Mouse (Mus musculus): ENCODE measurements around the gene Abcd3. TPM values are rescaled to one million over a fixed set of nuclear protein-coding genes. Genes with fewer than 3 reads are reported as not detected.
"Not testable (repeated sequence)": the region's sequence is repeated elsewhere in the genome, so short reads cannot be mapped to it uniquely, and the experiment has no call there.

Gene Abcd3
- polyA plus RNA-seq, 1 experiment from 2014 or later: 60.4 TPM

DNA sequence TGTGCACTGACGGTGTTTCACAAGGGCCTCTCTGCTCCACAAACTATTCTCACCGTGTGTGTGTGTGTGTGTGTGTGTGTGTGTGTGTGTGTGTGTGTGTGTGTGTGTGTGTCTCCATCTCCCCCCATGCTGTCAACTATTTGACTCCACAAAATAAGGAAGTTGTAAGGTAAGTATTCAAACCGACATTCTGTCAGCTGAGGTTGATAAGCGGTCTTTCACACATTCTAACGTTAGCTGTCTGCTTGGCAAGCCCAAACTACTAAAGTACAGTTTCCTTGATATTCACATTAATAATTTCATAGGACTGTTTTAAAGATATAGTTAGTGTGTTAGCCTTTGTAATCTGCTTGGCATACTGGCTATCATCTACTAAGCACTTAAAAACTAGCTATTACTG is 48.3 kb downstream of the Abcd3 start:
- no peaks in the 10 kb centered on the region for H3K4me1 ChIP-seq
- WGBS: 94% methylated on average over 5 of the region's 5 CpGs
- H3K36me3 ChIP-seq: peaks cover 75% of the 10 kb centered on the region
- no peaks in the 10 kb centered on the region for H3K9me3 ChIP-seq
- no peak overlapping the region for H3K27ac ChIP-seq
- no peak overlapping the region for H3K4me3 ChIP-seq
- ATAC-seq (ENCODE audit: insufficient number of reproducible peaks, insufficient read depth, low FRiP score, low TSS enrichment, low read depth): no peak
- H3K9ac ChIP-seq: no peak overlapping the region
- H3K4me2 ChIP-seq: no peak overlapping the region
- no peaks in the 10 kb centered on the region for H3K27me3 ChIP-seq

DNA sequence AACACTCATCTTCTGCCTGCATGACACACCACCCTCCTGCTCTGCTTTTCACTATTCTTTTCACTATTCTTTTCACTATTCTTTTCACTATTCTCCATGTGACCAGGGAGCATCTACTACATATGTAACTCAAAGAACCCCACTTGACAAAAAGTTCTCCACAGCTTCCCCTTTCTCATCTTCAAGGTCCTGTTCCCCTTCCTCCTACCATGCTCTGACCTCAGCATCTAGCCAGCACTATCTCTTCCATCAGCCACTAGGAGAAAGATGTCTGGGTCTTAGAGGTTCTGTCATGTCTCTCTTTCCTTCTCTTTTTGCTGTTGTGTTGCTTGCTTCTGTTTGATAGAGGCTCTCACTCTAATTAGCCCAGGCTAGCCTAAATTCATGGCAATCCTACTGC is 49.1 kb downstream of the Abcd3 start:
- no peak for ATAC-seq (ENCODE audit: insufficient number of reproducible peaks, insufficient read depth, low FRiP score, low TSS enrichment, low read depth)
- H3K4me2 ChIP-seq: no peak overlapping the region
- no peaks in the 10 kb centered on the region for H3K4me1 ChIP-seq
- H3K4me3 ChIP-seq: no peak overlapping the region
- H3K27me3 ChIP-seq: no peaks in the 10 kb centered on the region
- no peaks in the 10 kb centered on the region for H3K9me3 ChIP-seq
- no peak overlapping the region for H3K27ac ChIP-seq
- peaks cover 69% of the 10 kb centered on the region for H3K36me3 ChIP-seq
- H3K9ac ChIP-seq: no peak overlapping the region

DNA sequence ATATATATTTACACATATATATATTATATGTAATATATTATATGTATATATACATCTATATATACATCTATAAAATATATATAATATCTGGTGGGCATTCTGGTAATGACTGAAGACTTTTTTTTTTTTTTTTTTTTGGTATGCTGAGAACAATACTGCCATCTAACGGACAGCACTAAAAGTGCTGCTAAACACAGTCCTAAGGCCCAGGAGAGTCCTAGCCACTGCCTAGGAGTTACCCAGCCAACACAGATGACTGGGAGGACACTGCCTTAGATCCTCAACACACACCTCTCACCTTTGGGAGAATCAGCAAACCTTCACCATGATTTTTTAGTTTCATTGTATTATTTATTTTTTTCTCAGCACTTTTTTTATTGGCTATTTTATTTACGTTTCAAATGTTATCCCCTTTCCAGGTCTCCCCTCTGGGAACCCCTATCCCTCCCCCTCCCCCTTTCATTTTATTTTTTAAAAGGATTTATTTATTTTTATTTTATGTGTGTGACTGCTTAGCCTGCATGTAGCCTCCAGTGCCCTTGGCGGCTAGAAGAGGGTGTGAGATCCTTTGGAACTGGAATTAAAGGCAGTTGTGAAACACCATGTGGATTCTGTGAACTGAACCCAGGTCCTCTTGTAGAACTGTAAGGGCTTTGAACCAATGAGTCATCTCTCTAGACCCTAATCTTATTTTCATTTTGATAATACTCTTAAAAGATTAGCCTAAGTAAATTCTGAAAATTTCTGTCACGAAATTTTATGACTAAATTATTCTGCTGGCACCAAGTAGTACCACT is 52.8 kb downstream of the Abcd3 start:
- Histone ChIP-seq H3K9me3 (no peaks in the 10 kb centered on the region), H3K4me1 (no peaks in the 10 kb centered on the region), H3K27me3 (no peaks in the 10 kb centered on the region), H3K4me2 (no peak overlapping the region), H3K9ac (no peak overlapping the region), H3K36me3 (peaks cover 48% of the 10 kb centered on the region), H3K4me3 (no peak overlapping the region), H3K27ac (no peak overlapping the region)
- WGBS: 65% methylated on average over 4 of the region's 4 CpGs
- ATAC-seq (ENCODE audit: insufficient number of reproducible peaks, insufficient read depth, low FRiP score, low TSS enrichment, low read depth): no peak

DNA sequence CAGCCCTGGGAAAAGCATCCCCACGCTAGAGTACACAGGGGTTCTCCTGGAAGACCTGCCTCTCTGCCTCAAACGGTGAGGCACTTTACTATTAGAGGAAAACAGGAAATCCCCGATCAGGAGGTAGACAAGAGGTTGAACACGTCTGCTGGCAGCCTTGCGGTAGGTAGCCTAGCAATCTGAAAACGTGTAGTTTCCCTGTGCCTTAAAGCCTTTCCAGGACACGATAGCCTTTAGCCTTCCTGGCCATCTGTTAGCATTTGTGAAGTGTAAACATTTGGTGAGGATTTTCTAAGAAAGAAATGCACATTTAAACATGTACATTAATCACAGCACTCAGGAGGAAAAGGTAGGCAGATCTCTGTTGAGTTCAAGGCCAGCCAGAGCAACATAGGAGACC is 56.7 kb downstream of the Abcd3 start:
- no peak overlapping the region for H3K9ac ChIP-seq
- H3K4me2 ChIP-seq: no peak overlapping the region
- no peak overlapping the region for H3K4me3 ChIP-seq
- ATAC-seq (ENCODE audit: insufficient number of reproducible peaks, insufficient read depth, low FRiP score, low TSS enrichment, low read depth): no peak
- H3K4me1 ChIP-seq: peaks cover 7% of the 10 kb centered on the region; the same call in 1 of the 2 replicates
- peaks cover 15% of the 10 kb centered on the region for H3K36me3 ChIP-seq
- no peak overlapping the region for H3K27ac ChIP-seq
- 62% methylated on average over 7 of the region's 7 CpGs for WGBS
- no peaks in the 10 kb centered on the region for H3K27me3 ChIP-seq
- no peaks in the 10 kb centered on the region for H3K9me3 ChIP-seq

DNA sequence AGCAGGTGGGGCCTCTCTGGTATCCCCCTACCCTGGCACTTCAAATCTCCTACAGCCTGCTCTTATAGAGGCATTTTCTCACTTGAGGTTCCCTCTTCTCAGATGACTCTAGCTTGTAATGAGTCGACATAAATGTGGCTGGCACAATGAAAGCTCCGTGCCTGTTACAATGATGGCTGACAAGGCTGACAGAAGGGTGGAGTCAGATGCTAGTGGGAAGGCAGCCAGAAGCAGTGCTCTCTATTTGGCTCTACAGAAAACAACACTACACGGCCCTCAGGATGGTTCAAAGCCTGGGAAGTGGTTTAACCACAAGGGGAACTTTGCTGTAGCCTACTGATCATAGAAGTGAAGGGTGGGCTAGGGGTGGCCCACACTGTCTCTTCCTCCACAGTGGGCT is 60.0 kb downstream of the Abcd3 start:
- no peak for ATAC-seq (ENCODE audit: insufficient number of reproducible peaks, insufficient read depth, low FRiP score, low TSS enrichment, low read depth)
- H3K27me3 ChIP-seq: no peaks in the 10 kb centered on the region
- no peak overlapping the region for H3K4me2 ChIP-seq
- peak overlapping the region; percentile 33; the same call in 1 of the 2 replicates for H3K27ac ChIP-seq
- peaks cover 7% of the 10 kb centered on the region; the same call in 1 of the 2 replicates for H3K4me1 ChIP-seq
- no peaks in the 10 kb centered on the region for H3K9me3 ChIP-seq
- WGBS: 29% methylated on average over 3 of the region's 3 CpGs
- H3K9ac ChIP-seq: no peak overlapping the region
- peaks cover 11% of the 10 kb centered on the region for H3K36me3 ChIP-seq
- no peak overlapping the region for H3K4me3 ChIP-seq

DNA sequence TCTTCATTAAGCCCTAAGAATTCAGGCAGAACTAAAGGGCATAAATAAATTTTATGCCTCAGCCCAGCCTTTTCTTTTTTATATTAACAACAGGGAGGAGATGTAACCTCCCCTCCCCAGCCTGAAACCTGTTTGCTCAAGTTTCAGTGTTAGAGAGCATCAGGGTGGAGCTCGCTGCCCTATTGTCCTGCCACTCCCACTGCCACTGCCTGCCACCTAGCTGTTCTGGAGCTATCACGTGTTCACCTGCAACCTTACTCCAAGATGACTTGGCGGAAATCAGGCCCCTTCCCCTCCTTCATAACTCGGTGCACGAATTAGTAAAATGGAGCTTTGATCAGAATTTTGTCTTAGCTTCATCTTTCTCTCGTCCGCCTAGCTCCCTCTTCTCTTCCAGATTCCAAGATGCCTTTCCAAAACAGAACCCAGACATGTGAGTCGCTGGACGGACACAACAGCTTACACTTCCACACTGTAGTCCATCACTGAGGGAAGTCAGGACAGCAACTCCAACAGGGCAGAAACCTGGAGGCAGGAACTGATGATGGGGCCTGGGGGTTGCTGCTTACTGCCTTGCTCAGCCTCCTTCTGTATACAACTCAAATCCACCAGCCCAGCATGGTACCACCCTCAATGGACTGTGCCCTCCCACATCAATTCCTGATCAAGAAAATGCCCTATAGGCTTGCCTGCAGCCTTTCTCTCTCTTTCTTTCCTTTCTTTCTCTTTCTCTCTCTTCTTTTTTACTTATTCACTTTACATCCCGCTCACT is 60.6 kb downstream of the Abcd3 start:
- H3K9ac ChIP-seq; H3K4me3 ChIP-seq; H3K27me3 ChIP-seq; H3K4me1 ChIP-seq; H3K4me2 ChIP-seq; H3K9me3 ChIP-seq; ATAC-seq (ENCODE audit: insufficient number of reproducible peaks, insufficient read depth, low FRiP score, low TSS enrichment, low read depth): not testable (repeated sequence)
- WGBS: 78% methylated on average over 10 of the region's 10 CpGs
- peak overlapping the region; percentile 33; the same call in 1 of the 2 replicates for H3K27ac ChIP-seq
- peaks cover 10% of the 10 kb centered on the region for H3K36me3 ChIP-seq

DNA sequence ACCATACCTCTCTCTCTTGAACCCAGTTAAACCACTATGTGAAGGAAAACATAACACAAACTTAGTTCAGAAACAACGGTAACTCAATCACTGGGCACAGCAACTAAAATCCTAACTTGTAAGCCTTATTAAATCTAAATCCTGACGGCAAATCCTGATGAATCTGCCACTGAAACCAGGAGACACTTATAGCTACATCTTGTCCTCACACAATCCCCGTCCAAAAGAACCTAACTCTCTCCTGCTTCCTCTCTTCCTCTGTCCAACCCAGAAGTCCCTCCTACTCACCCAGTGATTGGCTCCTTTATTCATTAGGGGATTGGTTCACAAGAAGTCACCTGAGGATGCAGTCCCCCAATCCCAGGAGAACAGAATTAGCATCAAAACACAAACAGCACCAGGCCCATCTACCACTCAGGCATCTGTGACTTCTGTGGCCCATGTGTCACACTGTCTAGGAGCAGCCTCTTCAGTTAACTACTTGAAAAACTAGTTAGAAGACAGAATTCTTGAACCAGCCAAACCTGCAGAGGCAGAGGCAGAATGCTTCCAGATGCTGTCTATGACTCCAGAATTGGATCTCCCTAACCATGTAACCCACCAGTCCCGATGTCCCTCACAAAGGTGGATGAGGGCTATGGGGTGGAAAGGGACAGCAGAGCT is 73.8 kb downstream of the Abcd3 start:
- not testable (repeated sequence) for H3K36me3 ChIP-seq; H3K9me3 ChIP-seq; ATAC-seq (ENCODE audit: insufficient number of reproducible peaks, insufficient read depth, low FRiP score, low TSS enrichment, low read depth); H3K4me2 ChIP-seq; H3K27me3 ChIP-seq; H3K27ac ChIP-seq; H3K4me1 ChIP-seq; H3K9ac ChIP-seq; H3K4me3 ChIP-seq
- 84% methylated on average over 4 of the region's 4 CpGs for WGBS

DNA sequence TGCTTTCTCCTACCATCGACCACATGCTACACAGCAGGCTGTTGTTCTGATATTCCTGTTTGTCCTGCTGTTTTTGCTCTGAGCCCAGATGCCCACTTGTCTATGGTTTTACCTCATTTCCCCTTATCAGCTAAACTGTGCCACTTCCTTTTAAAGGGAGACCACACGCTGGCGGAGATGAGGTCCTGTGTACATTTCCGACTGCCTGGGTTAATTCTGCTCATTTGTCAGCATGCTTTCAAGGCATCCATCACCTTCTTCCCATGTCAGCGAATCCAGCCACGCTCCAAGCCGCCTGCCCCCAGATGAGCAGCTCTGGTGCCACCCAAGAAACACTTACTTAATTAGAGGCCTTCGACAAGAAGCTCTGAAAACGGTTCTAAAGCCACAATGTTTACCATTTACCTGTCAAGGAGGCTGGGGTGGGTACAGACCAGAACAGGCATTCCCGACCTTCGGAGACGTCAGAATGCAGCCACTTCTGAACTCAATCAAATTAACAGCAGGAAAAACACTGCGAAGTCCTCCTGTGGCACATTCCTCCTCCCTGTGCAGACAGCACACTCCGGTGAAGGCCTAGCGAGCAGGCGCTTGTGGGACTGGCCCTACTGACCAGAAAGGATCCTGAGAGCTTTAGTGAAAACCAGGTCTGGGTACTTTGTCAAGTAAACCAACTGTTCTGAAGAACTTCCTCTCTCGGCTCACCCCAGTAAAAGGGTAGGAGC is 75.5 kb downstream of the Abcd3 start:
- H3K4me2 ChIP-seq: no peak overlapping the region
- H3K36me3 ChIP-seq: no peaks in the 10 kb centered on the region
- H3K4me3 ChIP-seq: no peak overlapping the region
- H3K9me3 ChIP-seq: 0 out of 2 replicates have a peak, but pooled peaks cover 2% of the 10 kb centered on the region
- no peaks in the 10 kb centered on the region for H3K27me3 ChIP-seq
- no peak for ATAC-seq (ENCODE audit: insufficient number of reproducible peaks, insufficient read depth, low FRiP score, low TSS enrichment, low read depth)
- H3K4me1 ChIP-seq: peaks cover 7% of the 10 kb centered on the region
- no peak overlapping the region for H3K9ac ChIP-seq
- no peak overlapping the region for H3K27ac ChIP-seq
- 52% methylated on average over 17 of the region's 17 CpGs for WGBS

DNA sequence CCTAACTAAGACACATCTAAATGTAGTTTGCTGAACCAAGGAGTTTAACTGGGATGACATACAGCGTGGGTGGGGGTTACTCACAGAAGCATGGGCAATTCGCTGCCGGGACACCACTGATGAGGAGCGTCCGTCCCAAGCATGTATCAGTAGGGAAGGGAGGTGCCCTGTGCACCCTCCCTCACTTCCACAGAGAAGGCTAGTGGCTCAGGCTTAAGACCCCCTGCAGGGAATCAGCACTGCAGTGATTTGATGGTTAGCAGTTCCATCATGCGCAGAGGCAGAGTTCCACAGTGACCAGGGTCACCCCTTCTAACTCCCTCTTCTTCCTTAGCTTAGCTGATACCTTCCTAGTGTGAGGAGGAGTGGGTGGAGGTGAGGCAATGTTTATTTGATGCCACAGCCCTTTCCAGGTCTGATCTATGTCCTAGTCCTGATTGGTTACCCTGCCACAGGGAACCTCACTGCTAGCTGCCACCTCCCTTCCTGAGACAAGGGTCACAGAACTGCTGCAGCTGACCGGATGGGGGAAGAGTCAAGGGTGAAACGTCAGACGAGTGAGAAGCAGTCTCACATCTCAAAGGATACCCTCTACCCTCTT is 76.3 kb downstream of the Abcd3 start:
- no peak for ATAC-seq (ENCODE audit: insufficient number of reproducible peaks, insufficient read depth, low FRiP score, low TSS enrichment, low read depth)
- H3K4me1 ChIP-seq: peaks cover 7% of the 10 kb centered on the region
- WGBS: 75% methylated on average over 9 of the region's 9 CpGs
- no peak overlapping the region for H3K9ac ChIP-seq
- H3K9me3 ChIP-seq: no peaks in the 10 kb centered on the region
- H3K27me3 ChIP-seq: no peaks in the 10 kb centered on the region
- no peak overlapping the region for H3K4me2 ChIP-seq
- no peak overlapping the region for H3K27ac ChIP-seq
- H3K4me3 ChIP-seq: no peak overlapping the region
- no peaks in the 10 kb centered on the region for H3K36me3 ChIP-seq

DNA sequence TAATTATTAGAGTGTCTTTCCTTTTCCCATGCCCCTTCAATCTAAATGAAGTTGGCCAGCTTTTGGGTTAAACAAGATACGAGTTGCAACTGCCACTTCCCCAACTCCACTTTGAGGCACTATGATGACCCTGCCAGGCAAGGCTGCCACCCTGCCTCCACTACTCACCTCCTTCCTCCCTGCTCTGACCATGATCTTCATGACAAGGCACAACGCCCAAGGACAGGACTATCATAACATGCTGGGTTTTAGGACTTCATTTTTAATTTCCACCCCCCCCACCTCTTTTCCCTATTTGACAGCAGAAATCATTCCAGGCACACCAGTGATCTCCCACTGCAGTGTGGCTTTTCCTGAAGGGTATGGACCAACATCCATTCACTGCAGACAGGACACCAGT is 77.2 kb downstream of the Abcd3 start:
- no peaks in the 10 kb centered on the region for H3K9me3 ChIP-seq
- ATAC-seq (ENCODE audit: insufficient number of reproducible peaks, insufficient read depth, low FRiP score, low TSS enrichment, low read depth): no peak
- no peak overlapping the region for H3K9ac ChIP-seq
- no peaks in the 10 kb centered on the region for H3K27me3 ChIP-seq
- H3K4me3 ChIP-seq: no peak overlapping the region
- 74% methylated on average over 2 of the region's 2 CpGs for WGBS
- peaks cover 7% of the 10 kb centered on the region for H3K4me1 ChIP-seq
- 0 out of 2 replicates have a peak, but pooled peaks cover 2% of the 10 kb centered on the region for H3K36me3 ChIP-seq
- no peak overlapping the region for H3K4me2 ChIP-seq
- no peak overlapping the region for H3K27ac ChIP-seq

DNA sequence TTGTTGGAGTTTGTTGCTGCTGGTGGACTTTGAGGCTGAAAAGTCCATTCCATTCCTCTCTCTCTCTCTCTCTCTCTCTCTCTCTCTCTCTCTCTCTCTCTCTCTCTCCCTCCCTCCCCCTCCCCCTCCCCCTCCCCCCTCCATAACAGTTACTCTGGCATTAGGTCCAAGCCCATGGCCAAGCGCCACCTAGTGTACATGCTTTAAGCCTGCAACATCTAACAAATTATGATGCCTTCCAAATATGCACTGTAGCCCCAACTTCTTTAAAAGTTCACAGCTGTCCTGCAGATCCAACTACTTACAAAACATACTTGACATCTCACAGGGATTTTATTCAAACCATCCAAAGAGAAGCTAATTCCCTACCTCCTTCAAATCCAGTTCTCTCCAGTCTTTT is 77.6 kb downstream of the Abcd3 start:
- H3K27ac ChIP-seq: no peak overlapping the region
- no peak for ATAC-seq (ENCODE audit: insufficient number of reproducible peaks, insufficient read depth, low FRiP score, low TSS enrichment, low read depth)

More for the DNA sequence above, 77.6 kb downstream of the Abcd3 start:
- Histone ChIP-seq H3K36me3 (peaks cover 6% of the 10 kb centered on the region; the same call in 1 of the 2 replicates), H3K4me3 (no peak overlapping the region), H3K4me2 (no peak overlapping the region), H3K4me1 (peaks cover 7% of the 10 kb centered on the region), H3K9ac (no peak overlapping the region), H3K27me3 (no peaks in the 10 kb centered on the region), H3K9me3 (no peaks in the 10 kb centered on the region)
- WGBS: 36% methylated on average over 1 of the region's 1 CpGs
